Mouse (Mus musculus) limb, embryonic 11.5 days (tissue): ENCODE results near the gene Robo4. TPM values are rescaled to one million over a fixed set of nuclear protein-coding genes. Genes with fewer than 3 reads are reported as not detected.

ENCODE experiments used
- ATAC-seq: fragments of 200-750 bp; cut with Nextera tagmentation; 2 replicates; pipeline ENCODE4 v1.8.0; 2017; ENCODE audit warnings: low read depth; ENCODE audit not compliant: insufficient number of reproducible peaks, low FRiP score, low TSS enrichment
- DNase-seq: peaks from one replicate; pipeline ENCODE4 v3.0.0-alpha.2; 2015; ENCODE audit warnings: low spot score
- H3K27ac ChIP-seq: fragments of 300-500 bp; sonication (generic); replicated peaks from 2 replicates; pipeline ENCODE4 v1.5.1; 2014; ENCODE audit warnings: low read depth, mild to moderate bottlenecking, low read length
- H3K27me3 ChIP-seq: fragments of 300-500 bp; sonication (generic); 2 replicates; pipeline ENCODE4 v1.6.1; 2014; ENCODE audit warnings: mild to moderate bottlenecking, low read length, mixed read lengths; ENCODE audit not compliant: control insufficient read depth, insufficient read depth
- H3K36me3 ChIP-seq: fragments of 300-500 bp; sonication (generic); 2 replicates; pipeline ENCODE4 v1.6.1; 2014; ENCODE audit warnings: mild to moderate bottlenecking, low read length, moderate library complexity, mixed read lengths; ENCODE audit not compliant: control insufficient read depth, insufficient read depth
- H3K4me1 ChIP-seq: fragments of 300-500 bp; sonication (generic); 2 replicates; pipeline ENCODE4 v1.6.1; 2014; ENCODE audit warnings: low read length, mixed read lengths; ENCODE audit not compliant: control insufficient read depth, insufficient read depth
- H3K4me2 ChIP-seq: fragments of 300-500 bp; sonication (generic); 2 replicates; pipeline ENCODE4 v1.6.1; 2014; ENCODE audit warnings: low read depth, mild to moderate bottlenecking, moderate library complexity; ENCODE audit not compliant: severe bottlenecking
- H3K4me3 ChIP-seq: fragments of 300-500 bp; sonication (generic); 2 replicates; pipeline ENCODE4 v1.5.1; 2014; ENCODE audit warnings: low read depth, low read length
- H3K9ac ChIP-seq: fragments of 300-500 bp; sonication (generic); 2 replicates; pipeline ENCODE4 v1.6.1; 2014; ENCODE audit warnings: mild to moderate bottlenecking, low read length
- H3K9me3 ChIP-seq: fragments of 300-500 bp; sonication (generic); 2 replicates; pipeline ENCODE4 v1.6.1; 2016; ENCODE audit warnings: low read length; ENCODE audit not compliant: control insufficient read depth
- WGBS: fragments of 180-500 bp; shearing (Covaris S2); extraction: QIAGEN DNeasy Blood & Tissue Kit; methylation state at CpG from one replicate; pipeline ENCODE4 v1.1.7; 2014; 5-methylcytosine and 5-hydroxymethylcytosine counted together
- polyA plus RNA-seq: library from polyadenylated mRNA; unstranded; fragments of >200 nt; fragmentation: Nextera tagmentation; extraction: Ambion mirVana; gene quantifications from 2 replicates; pipeline ENCODE4 v1.2.1, GENCODE M21; 2014

The Robo4 gene
- polyA plus RNA-seq, 1 experiment from 2014 or later, result 9.0 TPM

DNA sequence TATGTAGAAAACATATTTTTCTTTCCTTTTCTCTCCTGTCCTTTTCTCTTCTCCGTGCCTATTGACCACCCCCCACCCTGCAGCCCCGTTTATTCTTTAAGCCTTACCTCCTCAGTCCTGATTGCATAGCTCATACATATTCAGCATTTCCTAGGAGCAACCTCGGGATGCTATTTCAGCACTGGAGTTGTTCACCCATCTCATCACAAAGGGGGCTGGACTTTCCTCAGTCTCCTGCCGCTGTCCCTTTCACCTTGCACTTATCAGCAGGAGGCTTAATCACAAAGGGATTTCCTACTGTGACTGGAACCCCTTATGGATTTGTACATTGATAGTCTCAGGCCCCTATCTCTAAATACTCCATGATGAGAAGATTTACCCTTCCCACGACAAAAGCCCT lies 50.7 kb downstream of the Robo4 start:
- Histone ChIP-seq H3K4me3 (no peak overlapping the region), H3K9me3 (no peaks in the 10 kb centered on the region), H3K9ac (no peak overlapping the region), H3K4me2 (no peak overlapping the region), H3K27ac (no peak overlapping the region), H3K27me3 (peaks cover 60% of the 10 kb centered on the region), H3K36me3 (no peaks in the 10 kb centered on the region), H3K4me1 (peaks cover 10% of the 10 kb centered on the region; the same call in 1 of the 2 replicates)
- 2% methylated on average over 5 of the region's 5 CpGs for WGBS
- no peak for ATAC-seq
- DNase-seq, result no peak

DNA sequence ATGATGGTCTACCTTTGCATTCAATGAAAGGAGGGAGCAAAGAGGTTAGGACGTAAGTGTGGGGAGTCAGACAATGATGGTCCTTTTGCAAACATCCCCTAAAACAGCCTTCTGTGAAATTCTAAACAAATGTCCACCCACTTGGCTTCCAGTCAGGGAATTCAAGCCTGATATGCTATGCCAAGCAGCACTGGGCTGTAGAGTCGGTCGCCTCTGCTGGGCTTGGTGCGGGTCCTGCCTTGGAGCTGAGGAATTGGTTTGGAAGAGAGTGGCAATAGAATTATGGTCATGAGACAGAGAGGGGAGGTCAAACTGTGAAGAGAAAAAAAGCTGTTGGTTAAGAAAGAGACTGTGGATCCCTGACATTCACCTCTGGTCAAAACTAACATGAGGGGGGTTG lies 51.6 kb downstream of the Robo4 start:
- WGBS, result 35% methylated on average over 4 of the region's 4 CpGs
- Histone ChIP-seq H3K4me1 (peaks cover 10% of the 10 kb centered on the region; the same call in 1 of the 2 replicates), H3K9me3 (no peaks in the 10 kb centered on the region), H3K36me3 (no peaks in the 10 kb centered on the region), H3K9ac (no peak overlapping the region), H3K4me3 (no peak overlapping the region), H3K27me3 (peaks cover 70% of the 10 kb centered on the region), H3K27ac (no peak overlapping the region), H3K4me2 (no peak overlapping the region)
- DNase-seq (no peak), ATAC-seq (no peak)

DNA sequence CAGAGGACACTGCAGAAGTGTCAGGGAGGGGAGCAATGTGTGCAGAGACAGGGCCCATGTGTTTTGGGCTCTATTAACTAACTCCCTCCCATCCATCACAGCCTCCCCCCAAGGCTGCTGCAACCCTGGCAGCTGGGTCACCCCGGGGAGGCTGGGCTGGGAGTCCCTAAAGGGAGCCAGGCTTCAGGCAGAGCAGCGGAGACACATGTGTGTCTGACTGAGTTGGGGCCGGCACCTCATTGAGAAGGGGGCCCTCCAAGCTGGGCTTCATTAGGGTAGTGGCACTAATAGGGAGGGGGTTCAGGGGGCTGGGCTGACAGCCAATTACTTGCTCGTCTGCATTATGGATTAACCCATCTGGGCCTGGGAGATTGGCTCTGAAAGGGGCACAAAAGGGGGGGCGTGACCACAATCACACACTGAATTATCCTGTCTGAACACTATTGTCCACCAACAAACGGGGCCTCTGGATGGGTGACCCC lies 52.4 kb downstream of the Robo4 start:
- H3K9me3 ChIP-seq, result no peaks in the 10 kb centered on the region
- no peak overlapping the region for H3K27ac ChIP-seq
- no peaks in the 10 kb centered on the region for H3K36me3 ChIP-seq
- H3K4me1 ChIP-seq, result peaks cover 10% of the 10 kb centered on the region; the same call in 1 of the 2 replicates
- ATAC-seq (no peak), DNase-seq (no peak)
- H3K27me3 ChIP-seq, result peaks cover 77% of the 10 kb centered on the region
- WGBS, result 3% methylated on average over 6 of the region's 6 CpGs
- no peak overlapping the region for H3K4me2 ChIP-seq
- H3K9ac ChIP-seq, result no peak overlapping the region
- no peak overlapping the region for H3K4me3 ChIP-seq

DNA sequence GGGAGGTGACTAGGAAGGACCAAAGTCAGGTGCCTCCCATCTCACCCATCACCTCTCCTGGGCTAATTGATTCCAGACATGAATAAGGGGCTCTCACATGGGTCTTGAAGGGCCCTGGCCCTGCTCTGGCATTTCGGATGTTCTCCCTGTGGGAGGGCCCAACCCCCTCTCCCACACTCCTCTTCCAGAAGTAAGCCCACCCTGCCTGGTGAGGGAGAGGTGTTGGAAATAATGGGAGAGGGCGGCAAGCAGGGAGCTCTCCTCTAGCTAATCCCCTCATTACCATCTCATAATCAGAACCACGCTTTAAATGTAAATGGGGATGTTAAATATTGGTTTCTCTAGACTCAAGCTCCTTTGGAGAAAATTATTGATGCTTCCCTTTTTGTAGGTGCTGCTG lies 53.3 kb downstream of the Robo4 start:
- peaks cover 11% of the 10 kb centered on the region for H3K4me1 ChIP-seq
- ATAC-seq, result no peak
- no peak overlapping the region for H3K27ac ChIP-seq
- H3K9me3 ChIP-seq, result no peaks in the 10 kb centered on the region
- no peak overlapping the region for H3K9ac ChIP-seq
- H3K4me2 ChIP-seq, result no peak overlapping the region
- no peak for DNase-seq
- H3K4me3 ChIP-seq, result no peak overlapping the region
- 5% methylated on average over 3 of the region's 3 CpGs for whole genome bisulfite sequencing
- peaks cover 85% of the 10 kb centered on the region for H3K27me3 ChIP-seq
- no peaks in the 10 kb centered on the region for H3K36me3 ChIP-seq

DNA sequence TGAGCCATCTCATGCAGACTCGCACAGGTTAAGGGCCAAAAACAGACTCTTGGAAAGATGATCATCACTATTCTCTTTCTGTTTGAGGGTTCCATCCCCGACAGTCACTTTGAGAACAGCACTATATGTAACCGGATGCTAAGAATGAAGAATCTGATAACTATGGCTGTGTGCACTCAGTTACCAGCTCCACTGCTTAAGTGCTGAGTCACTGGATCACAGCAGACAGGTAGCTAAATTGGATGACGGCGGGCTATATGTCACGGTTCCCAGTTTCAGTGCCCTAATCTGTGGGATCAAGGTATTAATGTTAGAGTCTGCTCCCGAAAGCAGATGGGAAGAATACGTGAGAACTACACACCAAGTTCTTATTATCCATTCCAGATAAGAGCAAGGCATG lies 54.2 kb downstream of the Robo4 start:
- Histone ChIP-seq H3K4me2 (peak overlapping the region; percentile 4; the same call in 1 of the 2 replicates), H3K36me3 (no peaks in the 10 kb centered on the region), H3K4me3 (no peak overlapping the region), H3K27me3 (peaks cover 90% of the 10 kb centered on the region), H3K27ac (no peak overlapping the region), H3K4me1 (peaks cover 19% of the 10 kb centered on the region), H3K9ac (no peak overlapping the region), H3K9me3 (no peaks in the 10 kb centered on the region)
- no peak for DNase-seq
- WGBS, result 3% methylated on average over 8 of the region's 8 CpGs
- ATAC-seq, result no peak

DNA sequence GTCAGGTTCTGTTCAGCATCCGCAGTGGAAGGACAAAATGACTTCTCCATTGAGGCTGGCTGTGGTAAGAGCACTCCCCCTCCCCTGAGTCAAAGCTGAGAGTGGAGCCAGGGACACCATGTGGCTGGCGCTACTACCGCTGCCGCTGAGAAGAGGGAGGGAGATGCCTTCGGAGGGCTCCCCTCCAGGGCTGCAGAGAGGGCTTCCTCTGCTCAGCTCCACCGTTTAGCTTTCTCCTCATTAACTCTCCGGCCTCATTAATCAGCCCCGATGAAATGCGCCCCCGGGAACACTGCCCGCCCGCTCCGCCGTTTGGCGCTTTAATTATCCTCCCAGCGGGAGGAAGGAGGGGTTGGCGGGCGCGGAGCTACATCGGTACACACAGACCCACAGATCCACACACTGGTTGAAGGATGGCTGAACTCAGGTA lies 54.8 kb downstream of the Robo4 start:
- Histone ChIP-seq H3K4me3 (0 out of 2 replicates have a peak overlapping the region, but pooled peaks have one; percentile 7), H3K36me3 (no peaks in the 10 kb centered on the region), H3K9me3 (no peaks in the 10 kb centered on the region), H3K4me2 (peak overlapping the region; percentile 53), H3K27me3 (peaks cover 92% of the 10 kb centered on the region), H3K27ac (no peak overlapping the region), H3K4me1 (peaks cover 19% of the 10 kb centered on the region), H3K9ac (no peak overlapping the region)
- ATAC-seq, result peak; percentile 59; the same call in 1 of the 2 replicates
- under 1% methylated on average over 20 of the region's 20 CpGs for WGBS
- DNase-seq, result peak; percentile 64

DNA sequence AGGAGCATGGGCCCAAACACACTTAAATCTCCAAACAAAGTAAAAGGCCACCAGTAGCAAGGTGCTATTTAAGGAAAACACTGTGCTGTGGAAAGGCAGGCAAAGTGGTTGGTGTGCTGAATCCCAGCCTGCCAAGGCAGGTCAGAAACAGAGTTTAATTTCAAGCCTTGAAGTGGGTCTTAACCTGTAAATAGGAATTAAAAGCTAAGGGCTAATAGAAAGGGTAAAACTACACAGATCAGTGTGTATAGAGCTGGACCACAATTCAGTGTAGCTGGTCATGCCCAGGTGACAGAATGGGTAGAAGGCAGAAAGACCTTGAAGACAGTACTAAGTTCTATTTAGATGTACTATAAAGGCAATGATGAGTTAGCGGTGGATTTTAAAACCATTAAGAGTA lies 55.5 kb downstream of the Robo4 start:
- Histone ChIP-seq H3K4me2 (no peak overlapping the region), H3K9ac (no peak overlapping the region), H3K4me3 (no peak overlapping the region), H3K27me3 (peaks cover 95% of the 10 kb centered on the region), H3K27ac (no peak overlapping the region), H3K9me3 (no peaks in the 10 kb centered on the region), H3K4me1 (peaks cover 19% of the 10 kb centered on the region), H3K36me3 (no peaks in the 10 kb centered on the region)
- ATAC-seq, result no peak
- peak; percentile 27 for DNase-seq
- WGBS, result 41% methylated on average over 1 of the region's 1 CpGs

DNA sequence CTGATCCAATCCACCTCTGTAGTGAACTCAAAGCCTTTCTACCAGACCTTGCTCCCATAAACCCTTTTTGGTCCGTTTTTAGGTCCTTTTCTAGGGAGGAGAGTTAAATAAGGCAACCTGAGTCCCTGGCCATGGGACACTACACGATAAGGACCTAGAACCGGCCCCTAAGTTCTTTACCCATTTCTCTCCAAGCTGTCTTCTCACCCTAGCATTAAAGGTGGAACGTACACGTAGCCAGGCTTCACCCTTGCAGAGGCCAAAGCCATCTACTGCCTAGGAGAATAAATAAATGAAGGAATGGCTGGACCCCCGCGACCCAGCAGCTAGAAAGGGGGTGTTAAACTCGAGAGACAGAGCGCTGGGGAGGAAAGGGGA lies 58.0 kb downstream of the Robo4 start:
- no peak for DNase-seq
- Histone ChIP-seq H3K4me2 (peak overlapping the region; percentile 92), H3K9me3 (no peaks in the 10 kb centered on the region), H3K27me3 (peaks cover 78% of the 10 kb centered on the region), H3K4me1 (peaks cover 16% of the 10 kb centered on the region), H3K36me3 (no peaks in the 10 kb centered on the region), H3K27ac (no peak overlapping the region), H3K9ac (no peak overlapping the region), H3K4me3 (peak overlapping the region; percentile 46; the same call in 1 of the 2 replicates)
- no peak for ATAC-seq
- under 1% methylated on average over 9 of the region's 9 CpGs for WGBS
